9 mouse cellular contexts compared by ENCODE assay signal in the genomic region with DNA sequence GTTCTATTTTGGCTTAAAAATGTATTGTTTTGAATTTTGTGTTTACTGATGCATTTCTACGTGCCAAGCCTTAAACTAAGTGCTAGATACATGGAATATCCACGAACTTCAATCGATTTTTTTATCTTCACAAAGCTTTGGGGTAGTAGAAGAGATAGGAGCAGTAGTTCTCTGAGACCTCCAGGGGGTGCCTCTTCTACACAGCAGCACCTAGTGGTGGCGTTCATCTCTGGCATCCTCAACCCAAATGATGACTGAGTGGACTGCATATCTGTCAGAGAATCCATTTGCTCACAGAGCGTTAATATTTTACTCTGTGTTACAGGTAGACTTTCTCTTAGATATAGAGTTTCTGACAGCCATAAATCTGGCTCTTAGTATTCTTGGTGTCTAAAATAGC.
A peak's percentile ranks its signal among the peaks of the same experiment; 100 is the strongest.
DNase-seq lines count a peak whose midpoint lies in the region; ATAC-seq and TF ChIP-seq lines count a peak whose summit lies in the region.
"Had no signal": no experiment of that assay in that cellular context is flagged by ENCODE, and none has a peak within 500 bp of the region (broad histone marks: within the 10 kb centered on the region; RNA-seq: fewer than 3 reads in every experiment).

No protein-coding gene starts in this region.

- H3K4me1 ChIP-seq in liver, embryonic 14.5 days (replicated peaks; ENCODE audit: control insufficient read depth in 2 of 2, insufficient read depth in 2 of 2, low read length in 1 of 2): no peaks in the 10 kb centered on the region
- H3K4me1 ChIP-seq in lung, postnatal 0 days (ENCODE audit: insufficient read depth, low read depth, low read length): no peaks in the 10 kb centered on the region
- H3K4me1 ChIP-seq in forebrain, embryonic 13.5 days: no peaks in the 10 kb centered on the region
- H3K4me1 ChIP-seq: megakaryocyte, embryonic 14.5 days; stomach, embryonic 15.5 days had no signal

- H3K9me3 ChIP-seq in liver, embryonic 14.5 days (ENCODE audit: control insufficient read depth, low read length): no peaks in the 10 kb centered on the region
- H3K9me3 ChIP-seq in lung, postnatal 0 days (ENCODE audit: low read length): no peaks in the 10 kb centered on the region
- H3K9me3 ChIP-seq in forebrain, embryonic 13.5 days (replicated peaks): no peaks in the 10 kb centered on the region
- H3K9me3 ChIP-seq: megakaryocyte, embryonic 14.5 days; stomach, embryonic 15.5 days had no signal

- H3K27me3 ChIP-seq in liver, embryonic 14.5 days (ENCODE audit: control insufficient read depth, insufficient read depth, low read length): no peaks in the 10 kb centered on the region
- H3K27me3 ChIP-seq in lung, postnatal 0 days (replicated peaks; ENCODE audit: insufficient read depth, low read length): no peaks in the 10 kb centered on the region
- H3K27me3 ChIP-seq in forebrain, embryonic 13.5 days: no peaks in the 10 kb centered on the region
- H3K27me3 ChIP-seq: stomach, embryonic 15.5 days had no signal

- H3K9ac ChIP-seq in liver, embryonic 14.5 days (replicated peaks): no peak overlapping the region
- no peak overlapping the region for H3K9ac ChIP-seq in lung, postnatal 0 days (replicated peaks; ENCODE audit: low read depth)
- no peak overlapping the region for H3K9ac ChIP-seq in forebrain, embryonic 13.5 days
- H3K9ac ChIP-seq: stomach, embryonic 15.5 days had no signal

- no peak overlapping the region for H3K27ac ChIP-seq in liver, embryonic 14.5 days
- no peak overlapping the region for H3K27ac ChIP-seq in lung, postnatal 0 days (ENCODE audit: low read length)
- H3K27ac ChIP-seq in forebrain, embryonic 13.5 days: no peak overlapping the region
- H3K27ac ChIP-seq: stomach, embryonic 15.5 days had no signal

- H3K4me2 ChIP-seq in liver, embryonic 14.5 days (ENCODE audit: low read depth): no peak overlapping the region
- H3K4me2 ChIP-seq in lung, postnatal 0 days (replicated peaks; ENCODE audit: low read depth, low read length): no peak overlapping the region
- no peak overlapping the region for H3K4me2 ChIP-seq in forebrain, embryonic 13.5 days
- H3K4me2 ChIP-seq: stomach, embryonic 15.5 days had no signal

- 0 out of 2 replicates have a peak, but pooled peaks have one; percentile 30 for TF ChIP-seq CTCF in liver, embryonic 14.5 days (IDR thresholded peaks at IDR 0.05; ENCODE audit: low read depth)
- peak; percentile 54 for TF ChIP-seq CTCF in lung, postnatal 0 days (IDR thresholded peaks at IDR 0.05)

- no peaks in the 10 kb centered on the region for H3K36me3 ChIP-seq in liver, embryonic 14.5 days (replicated peaks; ENCODE audit: control insufficient read depth, insufficient read depth, low read depth)
- H3K36me3 ChIP-seq in lung, postnatal 0 days (ENCODE audit: insufficient read depth, low read length): no peaks in the 10 kb centered on the region
- no peaks in the 10 kb centered on the region for H3K36me3 ChIP-seq in forebrain, embryonic 13.5 days (ENCODE audit: poor library complexity, severe bottlenecking)
- H3K36me3 ChIP-seq: stomach, embryonic 15.5 days had no signal

- ATAC-seq in liver, embryonic 14.5 days (ENCODE audit: insufficient read depth): no peak
- ATAC-seq in lung, postnatal 0 days: no peak
- no peak for ATAC-seq in frontal cortex, adult (ENCODE audit: low TSS enrichment)
- ATAC-seq in forebrain, embryonic 13.5 days: no peak

- H3K4me3 ChIP-seq in liver, embryonic 14.5 days (ENCODE audit: insufficient read depth in 1 of 2, low read depth in 2 of 2, low read length in 2 of 2): no peak overlapping the region
- no peak overlapping the region for H3K4me3 ChIP-seq in lung, postnatal 0 days (ENCODE audit: low read depth, low read length)
- H3K4me3 ChIP-seq in forebrain, embryonic 13.5 days: no peak overlapping the region
- H3K4me3 ChIP-seq: megakaryocyte, embryonic 14.5 days; stomach, embryonic 15.5 days had no signal

- WGBS in liver, embryonic 14.5 days (ENCODE audit: insufficient replicate concordance): 37% methylated on average over 5 of the region's 5 CpGs
- WGBS in lung, postnatal 0 days: 64% methylated on average over 5 of the region's 5 CpGs
- WGBS in forebrain, embryonic 13.5 days: 87% methylated on average over 5 of the region's 5 CpGs

- DNase-seq in liver, embryonic 14.5 days (ENCODE audit: low read depth in 3 of 3, low spot score in 3 of 3): peak in 2 of 3 experiments; percentile 4 to 15
- DNase-seq in liver: no peak
- DNase-seq in T-cell, adult 2 months (ENCODE audit: low spot score): peak; percentile 45
- peak; percentile 32 for DNase-seq in cerebellum, adult 9-10 months
- no peak for DNase-seq in lung, postnatal 0 days (ENCODE audit: low spot score)

- TF ChIP-seq EP300 in liver, embryonic 14.5 days (IDR thresholded peaks at IDR 0.05; ENCODE audit: low read depth): no peak
- TF ChIP-seq EP300 in lung, postnatal 0 days (IDR thresholded peaks at IDR 0.05): no peak

Comparison
In these comparisons a context has a peak if more than half of its experiments do, and no peak if none do; other contexts are left out.
1. DNase-seq: peak in liver, embryonic 14.5 days (2 of 3), T-cell, adult 2 months (single experiment) and cerebellum, adult 9-10 months (single experiment); none in liver (single experiment) and lung, postnatal 0 days (single experiment).